Mouse (Mus musculus): ENCODE data around the gene Glud1. TPM values are rescaled to one million over a fixed set of nuclear protein-coding genes. Genes with fewer than 3 reads are reported as not detected.

The Glud1 gene
- polyA plus RNA-seq, 1 experiment, result 95.8 TPM

- Histone ChIP-seq H3K4me3 (no peak overlapping the region), H3K27me3 (ENCODE audit: control insufficient read depth, insufficient read depth, insufficient read length) (no peaks in the 10 kb centered on the region), H3K4me2 (ENCODE audit: low read depth) (no peak overlapping the region)
Measured at GRCm38 (mm10) chr14:34382921-34383704, 72.6 kb downstream of the Glud1 start.

GRCm38 (mm10) chr14:34393295-34393694 lies 82.8 kb downstream of the Glud1 start:
- H3K4me2 ChIP-seq (ENCODE audit: low read depth), result no peak overlapping the region
- H3K4me3 ChIP-seq, result no peak overlapping the region
- H3K36me3 ChIP-seq (ENCODE audit: control insufficient read depth, insufficient read depth), result no peaks in the 10 kb centered on the region
- no peaks in the 10 kb centered on the region for H3K79me2 ChIP-seq (ENCODE audit: control insufficient read depth, insufficient read depth)
- TF ChIP-seq MYOG (IDR thresholded peaks at IDR 0.05; ENCODE audit: control insufficient read depth in 1 of 3, insufficient read depth in 1 of 3, insufficient read length in 2 of 3, low read depth in 2 of 3) (no peak), CEBPB (IDR thresholded peaks at IDR 0.05; ENCODE audit: insufficient read depth, poor library complexity, severe bottlenecking) (no peak), POLR2AphosphoS2 (IDR thresholded peaks at IDR 0.05; ENCODE audit: insufficient read length, low read depth) (no peak), TCF3 (IDR thresholded peaks at IDR 0.05; ENCODE audit: insufficient read length, low read depth) (no peak), E2F4 (IDR thresholded peaks at IDR 0.05; ENCODE audit: insufficient read depth) (no peak), SRF (IDR thresholded peaks at IDR 0.05; ENCODE audit: control insufficient read depth, insufficient read length, low read depth) (no peak), TCF12 (IDR thresholded peaks at IDR 0.05; ENCODE audit: insufficient read depth, poor library complexity, severe bottlenecking) (no peak), USF1 (IDR thresholded peaks at IDR 0.05; ENCODE audit: low read depth) (no peak), REST (IDR thresholded peaks at IDR 0.05; ENCODE audit: insufficient read depth, insufficient read length) (no peak), MYOD1 (IDR thresholded peaks at IDR 0.05; ENCODE audit: control insufficient read depth in 1 of 3, insufficient read length in 2 of 3, low read depth in 2 of 3) (no peak), POLR2A (IDR thresholded peaks at IDR 0.05; ENCODE audit: insufficient read length, low read depth) (no peak), MAX (IDR thresholded peaks at IDR 0.05; ENCODE audit: low read depth) (no peak)
- H3ac ChIP-seq (ENCODE audit: control insufficient read depth, insufficient read length), result no peak overlapping the region
- no peaks in the 10 kb centered on the region for H3K27me3 ChIP-seq (ENCODE audit: control insufficient read depth, insufficient read depth, insufficient read length)

More at GRCm38 (mm10) chr14:34382921-34383704, 72.6 kb downstream of the Glud1 start:
- H3K79me2 ChIP-seq (ENCODE audit: control insufficient read depth, insufficient read depth), result no peaks in the 10 kb centered on the region
- TF ChIP-seq TCF3 (IDR thresholded peaks at IDR 0.05; ENCODE audit: insufficient read length, low read depth) (no peak), MYOD1 (IDR thresholded peaks at IDR 0.05; ENCODE audit: control insufficient read depth in 1 of 3, insufficient read length in 2 of 3, low read depth in 2 of 3) (no peak), MYOG (IDR thresholded peaks at IDR 0.05; ENCODE audit: control insufficient read depth in 1 of 3, insufficient read depth in 1 of 3, insufficient read length in 2 of 3, low read depth in 2 of 3) (no peak), REST (IDR thresholded peaks at IDR 0.05; ENCODE audit: insufficient read depth, insufficient read length) (no peak), POLR2AphosphoS2 (IDR thresholded peaks at IDR 0.05; ENCODE audit: insufficient read length, low read depth) (no peak), SRF (IDR thresholded peaks at IDR 0.05; ENCODE audit: control insufficient read depth, insufficient read length, low read depth) (no peak), E2F4 (IDR thresholded peaks at IDR 0.05; ENCODE audit: insufficient read depth) (no peak), USF1 (IDR thresholded peaks at IDR 0.05; ENCODE audit: low read depth) (no peak), POLR2A (IDR thresholded peaks at IDR 0.05; ENCODE audit: insufficient read length, low read depth) (no peak), TCF12 (IDR thresholded peaks at IDR 0.05; ENCODE audit: insufficient read depth, poor library complexity, severe bottlenecking) (no peak), MAX (IDR thresholded peaks at IDR 0.05; ENCODE audit: low read depth) (no peak), CEBPB (IDR thresholded peaks at IDR 0.05; ENCODE audit: insufficient read depth, poor library complexity, severe bottlenecking) (no peak)
- no peaks in the 10 kb centered on the region for H3K36me3 ChIP-seq (ENCODE audit: control insufficient read depth, insufficient read depth)
- H3ac ChIP-seq (ENCODE audit: control insufficient read depth, insufficient read length), result no peak overlapping the region

Other genes with a start within 250 kb of the Glud1 start
- gene Anxa8, start 224.7 kb upstream of the Glud1 start, polyA plus RNA-seq (2012; fragmentation: generic; extraction: Trizol), result 85.0 TPM
- 1.0 TPM for gene A630023A22Rik, start 208.0 kb upstream of the Glud1 start, polyA plus RNA-seq (2012; fragmentation: generic; extraction: Trizol)
- 0.34 TPM for gene Npy4r, start 158.2 kb upstream of the Glud1 start, polyA plus RNA-seq (2012; fragmentation: generic; extraction: Trizol)
- 0.01 TPM for gene Gprin2, start 109.1 kb upstream of the Glud1 start, polyA plus RNA-seq (2012; fragmentation: generic; extraction: Trizol)
- not detected for gene Syt15, start 91.1 kb upstream of the Glud1 start, polyA plus RNA-seq (2012; fragmentation: generic; extraction: Trizol)
- gene Shld2, start 234 bp upstream of the Glud1 start, polyA plus RNA-seq (2012; fragmentation: generic; extraction: Trizol), result 2.6 TPM
- gene Fam25c, start 44.7 kb downstream of the Glud1 start, polyA plus RNA-seq (2012; fragmentation: generic; extraction: Trizol), result not detected
- gene Sncg, start 64.1 kb downstream of the Glud1 start, polyA plus RNA-seq (2012; fragmentation: generic; extraction: Trizol), result 1.3 TPM
- 0.02 TPM for gene Mmrn2, start 64.7 kb downstream of the Glud1 start, polyA plus RNA-seq (2012; fragmentation: generic; extraction: Trizol)
- 10.5 TPM for gene Bmpr1a, start 192.6 kb downstream of the Glud1 start, polyA plus RNA-seq (2012; fragmentation: generic; extraction: Trizol)
- gene 9230112D13Rik, start 212.1 kb downstream of the Glud1 start, polyA plus RNA-seq (2012; fragmentation: generic; extraction: Trizol), result not detected

All from myocyte (in vitro differentiated cells).